Mouse (Mus musculus) CH12F3 (cell line): ENCODE data around the gene Fscn2.

ENCODE experiments used
- in situ Hi-C: fragments of 300-500 bp; cut with MboI; formaldehyde crosslinking; loops from 2 replicates; pipeline ENCODE4 v1.14.3; 2020; ENCODE audit warnings: low sequenced_read_pairs

The Fscn2 gene

GRCm38 (mm10) chr11:120361295-120361694 lies at the start of gene Fscn2:
Fscn2 (plus strand) TSS chr11:120361534.
- in situ Hi-C loops: no loop called here

GRCm38 (mm10) chr11:120311561-120311960 lies 49.8 kb upstream of the Fscn2 start:
- in situ Hi-C loops: no loop called here

GRCm38 (mm10) chr11:120312069-120312468 lies 49.3 kb upstream of the Fscn2 start:
- in situ Hi-C loops: no loop called here

- in situ Hi-C loops: no loop called here
These were observed 47.2 kb upstream of the Fscn2 start for GRCm38 (mm10) chr11:120313906-120314685.

GRCm38 (mm10) chr11:120314721-120315415 lies 46.5 kb upstream of the Fscn2 start:
- in situ Hi-C loops: no loop called here

- in situ Hi-C loops: no loop called here
These were observed 45.9 kb upstream of the Fscn2 start for GRCm38 (mm10) chr11:120315416-120315761.

GRCm38 (mm10) chr11:120315832-120316689 lies 45.3 kb upstream of the Fscn2 start:
- in situ Hi-C loops: no loop called here

- in situ Hi-C loops: no loop called here
These were observed 44.6 kb upstream of the Fscn2 start for GRCm38 (mm10) chr11:120316690-120317254.

GRCm38 (mm10) chr11:120317456-120317855 lies 43.9 kb upstream of the Fscn2 start:
- in situ Hi-C loops: no loop called here

- in situ Hi-C loops: no loop called here
These were observed 42.0 kb upstream of the Fscn2 start for GRCm38 (mm10) chr11:120319310-120319709.

GRCm38 (mm10) chr11:120320156-120320555 lies 41.2 kb upstream of the Fscn2 start:
- in situ Hi-C loops: no loop called here

GRCm38 (mm10) chr11:120335431-120336021 lies 25.8 kb upstream of the Fscn2 start:
- in situ Hi-C loops: no loop called here

- in situ Hi-C loops: no loop called here
These were observed 23.9 kb upstream of the Fscn2 start for GRCm38 (mm10) chr11:120337447-120337846.

GRCm38 (mm10) chr11:120338786-120339185 lies 22.5 kb upstream of the Fscn2 start:
- in situ Hi-C loops: no loop called here

- in situ Hi-C loops: no loop called here
These were observed 21.3 kb upstream of the Fscn2 start for GRCm38 (mm10) chr11:120339978-120340513.

- in situ Hi-C loops: no loop called here
These were observed 19.7 kb upstream of the Fscn2 start for GRCm38 (mm10) chr11:120341661-120342060.

- in situ Hi-C loops: no loop called here
These were observed 18.6 kb upstream of the Fscn2 start for GRCm38 (mm10) chr11:120342656-120343160.

GRCm38 (mm10) chr11:120343519-120344309 lies 17.6 kb upstream of the Fscn2 start:
- in situ Hi-C loops: no loop called here

- in situ Hi-C loops: no loop called here
These were observed 16.9 kb upstream of the Fscn2 start for GRCm38 (mm10) chr11:120344310-120344920.
